Mouse (Mus musculus) testis, adult 2 months (tissue): Measurements from ENCODE around the gene Traf3ip1. TPM values are rescaled to one million over a fixed set of nuclear protein-coding genes. Genes with fewer than 3 reads are reported as not detected.

Experiments used
- H3K27ac ChIP-seq: fragments of 200-500 bp; 2 replicates; pipeline ENCODE4 v1.5.1; 2012; ENCODE audit warnings: low read depth, low read length; ENCODE audit not compliant: control insufficient read depth, insufficient read depth
- H3K27me3 ChIP-seq: fragments of 200-500 bp; 2 replicates; pipeline ENCODE4 v1.6.1; 2012; ENCODE audit warnings: mild to moderate bottlenecking, low read length, moderate library complexity; ENCODE audit not compliant: control insufficient read depth, insufficient read depth
- H3K36me3 ChIP-seq: fragments of 200-500 bp; 2 replicates; pipeline ENCODE4 v1.6.1; 2012; ENCODE audit warnings: mild to moderate bottlenecking, low read length; ENCODE audit not compliant: control insufficient read depth, insufficient read depth
- H3K4me1 ChIP-seq: fragments of 200-500 bp; 2 replicates; pipeline ENCODE4 v1.6.1; 2012; ENCODE audit warnings: low read length; ENCODE audit not compliant: control insufficient read depth, insufficient read depth
- H3K4me3 ChIP-seq: fragments of 200-500 bp; 2 replicates; pipeline ENCODE4 v1.5.1; 2012; ENCODE audit warnings: low read depth, mild to moderate bottlenecking, low read length, moderate library complexity, mixed read lengths; ENCODE audit not compliant: control insufficient read depth
- CTCF ChIP-seq: fragments of 200-500 bp; IDR thresholded peaks from 2 replicates; pipeline ENCODE4 v1.5.1; 2012; ENCODE audit warnings: low read depth, mild to moderate bottlenecking, inconsistent platforms, low read length, moderate library complexity; ENCODE audit not compliant: control insufficient read depth, insufficient read depth, insufficient replicate concordance
- POLR2A ChIP-seq: fragments of 200-500 bp; IDR thresholded peaks from 2 replicates; pipeline ENCODE4 v1.6.1; 2012; ENCODE audit warnings: low read depth, mild to moderate bottlenecking, inconsistent platforms, low read length, moderate library complexity; ENCODE audit not compliant: control insufficient read depth
- polyA plus RNA-seq: library from polyadenylated mRNA; depleted of rRNA; stranded (reverse); fragments of >200 nt; gene quantifications from 2 replicates; pipeline ENCODE4 v1.2.3, GENCODE M21; 2012

The Traf3ip1 gene
- polyA plus RNA-seq, 1 experiment: 32.5 TPM

DNA sequence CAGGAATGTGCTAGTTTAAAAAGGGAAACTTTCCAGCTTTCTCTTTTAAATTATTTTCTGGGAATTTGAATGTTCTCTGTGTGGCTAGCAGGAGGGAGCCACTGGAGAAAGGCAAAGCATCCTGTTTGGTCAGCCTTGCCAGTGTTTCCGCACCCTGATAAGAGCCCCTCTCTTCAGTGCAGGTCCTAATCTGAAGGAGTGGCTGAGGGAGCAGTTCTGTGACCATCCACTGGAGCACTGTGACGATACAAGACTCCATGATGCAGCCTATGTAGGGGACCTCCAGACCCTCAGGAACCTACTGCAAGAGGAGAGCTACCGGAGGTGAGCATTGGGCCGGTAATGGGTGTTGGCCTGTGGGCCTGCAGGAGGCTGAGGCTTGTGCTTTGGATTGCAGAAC, 49.5 kb downstream of the Traf3ip1 start:
- Histone ChIP-seq H3K4me3 (no peak overlapping the region), H3K36me3 (peaks cover 5% of the 10 kb centered on the region), H3K27ac (no peak overlapping the region), H3K4me1 (peaks cover 20% of the 10 kb centered on the region), H3K27me3 (no peaks in the 10 kb centered on the region)
- no peak for TF ChIP-seq CTCF
- TF ChIP-seq POLR2A: no peak

DNA sequence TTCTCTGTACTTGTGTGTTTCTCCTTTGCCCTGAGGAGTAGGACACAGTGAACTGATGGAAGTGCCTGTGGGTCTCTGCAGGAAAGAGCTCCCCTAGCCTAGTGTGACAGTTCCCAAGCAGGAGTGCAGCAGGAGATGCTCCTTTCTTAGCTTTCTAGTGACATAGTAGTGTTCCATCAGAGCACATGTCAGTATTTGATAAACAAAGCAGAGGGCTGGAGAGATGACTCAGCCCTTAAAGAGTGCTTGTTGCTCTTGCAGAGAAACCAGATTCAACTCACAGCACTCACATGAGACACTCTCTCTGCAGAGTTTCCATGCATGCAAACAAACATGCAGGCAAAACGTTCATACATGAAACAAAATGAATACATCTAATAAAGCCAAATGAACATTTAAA, 50.8 kb downstream of the Traf3ip1 start:
- Histone ChIP-seq H3K4me3 (no peak overlapping the region), H3K36me3 (peaks cover 5% of the 10 kb centered on the region), H3K27me3 (no peaks in the 10 kb centered on the region), H3K4me1 (peaks cover 14% of the 10 kb centered on the region), H3K27ac (no peak overlapping the region)
- no peak for TF ChIP-seq CTCF
- TF ChIP-seq POLR2A: no peak

DNA sequence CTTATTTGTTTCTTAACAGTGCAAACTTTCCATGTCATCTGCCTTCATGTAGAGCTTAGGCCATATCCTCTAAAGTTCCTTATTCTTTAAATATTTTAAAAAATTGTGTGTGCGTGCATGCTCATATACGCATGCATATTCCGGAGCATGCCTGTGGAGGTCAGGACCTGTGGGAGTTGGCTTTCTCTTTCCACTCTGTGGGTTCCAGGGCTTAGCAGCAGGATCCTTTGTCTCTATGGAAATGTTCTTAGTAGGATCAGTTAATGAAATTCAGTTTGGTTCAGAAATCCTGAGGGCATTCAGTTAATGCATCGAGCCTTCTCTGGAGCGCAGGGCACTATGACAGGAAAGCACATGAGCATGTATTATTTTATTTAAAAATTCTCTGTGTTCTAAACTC, 53.1 kb downstream of the Traf3ip1 start:
- H3K4me1 ChIP-seq: peaks cover 3% of the 10 kb centered on the region
- no peak overlapping the region for H3K27ac ChIP-seq
- no peaks in the 10 kb centered on the region for H3K27me3 ChIP-seq
- no peak for TF ChIP-seq POLR2A
- no peak for TF ChIP-seq CTCF
- no peak overlapping the region for H3K4me3 ChIP-seq
- peaks cover 5% of the 10 kb centered on the region for H3K36me3 ChIP-seq

GRCm38 (mm10) chr1:91549073-91549472, 54.6 kb downstream of the Traf3ip1 start:
- H3K36me3 ChIP-seq: peaks cover 7% of the 10 kb centered on the region
- H3K27ac ChIP-seq: no peak overlapping the region
- no peak overlapping the region for H3K4me3 ChIP-seq
- H3K4me1 ChIP-seq: peaks cover 3% of the 10 kb centered on the region
- no peaks in the 10 kb centered on the region for H3K27me3 ChIP-seq
- no peak for TF ChIP-seq POLR2A
- no peak for TF ChIP-seq CTCF

- Histone ChIP-seq H3K36me3 (peaks cover 5% of the 10 kb centered on the region; the same call in 1 of the 2 replicates), H3K27ac (no peak overlapping the region), H3K4me1 (no peaks in the 10 kb centered on the region), H3K4me3 (no peak overlapping the region), H3K27me3 (no peaks in the 10 kb centered on the region)
- TF ChIP-seq CTCF (no peak), POLR2A (no peak)
These were observed 62.7 kb downstream of the Traf3ip1 start for GRCm38 (mm10) chr1:91557099-91557498.

- TF ChIP-seq CTCF: no peak
- no peak for TF ChIP-seq POLR2A
- Histone ChIP-seq H3K36me3 (no peaks in the 10 kb centered on the region), H3K4me3 (no peak overlapping the region), H3K4me1 (no peaks in the 10 kb centered on the region), H3K27ac (no peak overlapping the region), H3K27me3 (no peaks in the 10 kb centered on the region)
These were observed 66.8 kb downstream of the Traf3ip1 start for GRCm38 (mm10) chr1:91561226-91561625.

GRCm38 (mm10) chr1:91562977-91563590, 68.6 kb downstream of the Traf3ip1 start:
- H3K36me3 ChIP-seq: no peaks in the 10 kb centered on the region
- no peaks in the 10 kb centered on the region for H3K4me1 ChIP-seq
- H3K27me3 ChIP-seq: no peaks in the 10 kb centered on the region
- no peak for TF ChIP-seq POLR2A
- TF ChIP-seq CTCF: no peak
- no peak overlapping the region for H3K4me3 ChIP-seq
- H3K27ac ChIP-seq: no peak overlapping the region
